Comparison of ENCODE assay signal across 8 mouse cellular contexts in the genomic region with DNA sequence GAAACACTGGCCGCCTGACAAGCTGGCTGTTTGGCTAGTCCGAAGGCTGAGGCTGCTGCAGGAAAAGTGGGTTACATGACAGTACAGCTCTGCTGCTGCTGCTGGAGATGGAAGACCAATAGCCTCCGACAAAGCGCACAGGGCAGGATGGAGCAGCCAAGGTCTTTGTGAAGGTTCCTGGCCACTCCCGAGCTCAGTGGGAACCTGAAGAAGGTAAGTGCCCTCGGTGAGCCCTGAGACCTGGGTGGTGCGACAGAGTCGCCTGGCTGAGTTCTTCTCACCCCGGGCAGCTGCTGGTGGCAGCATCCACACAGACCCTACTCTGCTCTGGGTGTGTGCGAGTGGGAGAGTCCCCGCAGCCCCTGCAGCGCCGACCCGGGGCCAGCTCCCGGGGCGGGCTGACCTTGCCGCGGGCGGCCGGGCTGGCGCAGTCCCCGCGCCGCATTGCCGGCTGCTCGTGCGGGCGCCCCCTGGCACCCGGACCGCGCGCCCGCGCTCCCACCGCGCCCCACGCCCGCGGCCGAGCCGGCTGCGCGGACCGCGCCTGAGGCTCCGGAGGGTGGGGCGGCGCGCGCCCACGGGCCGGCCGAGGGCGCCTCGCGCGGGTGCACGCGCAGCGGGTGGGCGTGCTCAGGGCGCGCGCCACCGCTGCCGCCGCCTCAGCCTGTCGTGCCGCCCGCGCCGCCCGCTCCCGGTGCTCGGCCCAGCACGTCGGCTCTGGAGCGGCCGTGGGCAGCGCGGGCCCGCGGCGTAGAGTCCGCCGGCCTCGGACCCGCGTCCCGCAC. TPM values are rescaled to one million over a fixed set of nuclear protein-coding genes. Genes with fewer than 3 reads are reported as not detected.
DNase-seq lines count a peak whose midpoint lies in the region; ATAC-seq lines count a peak whose summit lies in the region.

A gene (plus strand): TSS at position 44 of the 785 bp plus-strand sequence.

- ATAC-seq in heart, embryonic 15.5 days (replicated peaks; ENCODE audit: insufficient number of reproducible peaks, insufficient read depth, low FRiP score, low read depth): peak; percentile 75
- ATAC-seq in lung, embryonic 15.5 days (ENCODE audit: borderline replicate concordance, extremely low read depth, low FRiP score, low TSS enrichment): peak; percentile 84

- peak within 1 kb of the TSS; percentile 88 for H3K9ac ChIP-seq in heart, embryonic 15.5 days
- peak within 1 kb of the TSS; percentile 53 for H3K9ac ChIP-seq in lung, embryonic 15.5 days

- peak within 1 kb of the TSS; percentile 68 for H3K4me3 ChIP-seq in heart, embryonic 15.5 days
- H3K4me3 ChIP-seq in lung, embryonic 15.5 days: peak within 1 kb of the TSS; percentile 59

- H3K4me2 ChIP-seq in heart, embryonic 15.5 days: peak within 1 kb of the TSS; percentile 94
- H3K4me2 ChIP-seq in lung, embryonic 15.5 days: peak within 1 kb of the TSS; percentile 94

- peaks cover 45% of the 10 kb centered on the region for H3K27me3 ChIP-seq in heart, embryonic 15.5 days
- peaks cover 58% of the 10 kb centered on the region for H3K27me3 ChIP-seq in lung, embryonic 15.5 days

- DNase-seq in thymus, postnatal 4 days: peak; percentile 33
- no peak for DNase-seq in thymus, postnatal 36 days
- DNase-seq in cerebellum, postnatal 36 days: peak; percentile 30 to 41
- DNase-seq in layer of hippocampus, adult 8-10 months (ENCODE audit: low spot score in 2 of 2): peak in 1 of 2 experiments; percentile 35
- DNase-seq in right cerebral cortex, postnatal 25 days: peak; percentile 66
- DNase-seq in B cell, adult 2 months: no peak

- H3K27ac ChIP-seq in heart, embryonic 15.5 days: peak within 1 kb of the TSS; percentile 7; the same call in 1 of the 2 replicates
- no peak within 1 kb of the TSS for H3K27ac ChIP-seq in lung, embryonic 15.5 days

- H3K9me3 ChIP-seq in heart, embryonic 15.5 days (replicated peaks): no peaks in the 10 kb centered on the region
- H3K9me3 ChIP-seq in lung, embryonic 15.5 days: no peaks in the 10 kb centered on the region

- H3K36me3 ChIP-seq in heart, embryonic 15.5 days: no peaks in the 10 kb centered on the region
- H3K36me3 ChIP-seq in lung, embryonic 15.5 days: no peaks in the 10 kb centered on the region

- WGBS in heart, embryonic 15.5 days: under 1% methylated on average over 50 of the region's 90 CpGs
- under 1% methylated on average over 60 of the region's 90 CpGs for WGBS in lung, embryonic 15.5 days

- peaks cover 9% of the 10 kb centered on the region for H3K4me1 ChIP-seq in heart, embryonic 15.5 days (replicated peaks)
- peaks cover 4% of the 10 kb centered on the region; the same call in 1 of the 2 replicates for H3K4me1 ChIP-seq in lung, embryonic 15.5 days

RNA-seq across cellular contexts. Expression of the gene that starts here (rescaled TPM):
- polyA plus RNA-seq in heart, embryonic 15.5 days (2015; fragmentation: Nextera tagmentation; extraction: Ambion mirVana): 4.1 and 4.3 TPM in 2 replicates
- 100 to 1,000 TPM; 148 to 179 (median 158) TPM for total RNA-seq in layer of hippocampus, adult 8-10 months (2022)
- polyA plus RNA-seq in lung, embryonic 15.5 days (2015; fragmentation: Nextera tagmentation; extraction: Ambion mirVana): 0.26 and 0.62 TPM in 2 replicates

Comparison
In these comparisons a context has a peak if more than half of its experiments do, and no peak if none do; other contexts are left out.
1. DNase-seq: peak in thymus, postnatal 4 days (single experiment), cerebellum, postnatal 36 days (2 of 2) and right cerebral cortex, postnatal 25 days (single experiment); none in thymus, postnatal 36 days (0 of 2) and B cell, adult 2 months (0 of 2).
2. Peak in ATAC-seq, H3K4me3 ChIP-seq, H3K9ac ChIP-seq and H3K4me2 ChIP-seq in lung, embryonic 15.5 days; RNA of the gene not detected or under 1 TPM.